Mouse (Mus musculus) ovary, postnatal 14 days (tissue): ENCODE measurements at regions not wholly inside any gene's neighbourhood (a gene's known extent, or its start where the extent isn't known, plus 50 kb on each side); places are given as distances from the start of the nearest gene placed in this dataset.

Experiments used
- DNase-seq: peaks from one replicate; pipeline ENCODE4 v3.0.0; 2022; ENCODE audit warnings: low spot score

GRCm38 (mm10) chr10:24444572-24444971 is 150.7 kb upstream of the Ccn2 start:
- no peak for DNase-seq

- DNase-seq = no peak
Measured at GRCm38 (mm10) chr10:24445036-24445435, 150.2 kb upstream of the Ccn2 start.

GRCm38 (mm10) chr10:24446168-24446567 is 149.1 kb upstream of the Ccn2 start:
- DNase-seq = no peak

- DNase-seq = no peak
Measured at GRCm38 (mm10) chr10:24447135-24447534, 148.1 kb upstream of the Ccn2 start.

GRCm38 (mm10) chr10:24448001-24448561 is 147.2 kb upstream of the Ccn2 start:
- no peak for DNase-seq

GRCm38 (mm10) chr10:24453507-24453906 is 141.7 kb upstream of the Ccn2 start:
- no peak for DNase-seq

- no peak for DNase-seq
Measured at GRCm38 (mm10) chr10:24458667-24459066, 136.6 kb upstream of the Ccn2 start.

GRCm38 (mm10) chr10:24463873-24464272 is 131.4 kb upstream of the Ccn2 start:
- no peak for DNase-seq

GRCm38 (mm10) chr10:24464377-24464776 is 130.9 kb upstream of the Ccn2 start:
- no peak for DNase-seq

GRCm38 (mm10) chr10:24469741-24470140 is 125.5 kb upstream of the Ccn2 start:
- no peak for DNase-seq

- no peak for DNase-seq
Measured at GRCm38 (mm10) chr10:24471521-24471920, 123.7 kb upstream of the Ccn2 start.

GRCm38 (mm10) chr10:24476288-24476687 is 119.0 kb upstream of the Ccn2 start:
- no peak for DNase-seq

GRCm38 (mm10) chr10:24478535-24478934 is 116.7 kb upstream of the Ccn2 start:
- DNase-seq = no peak

- no peak for DNase-seq
Measured at GRCm38 (mm10) chr10:24479148-24479547, 116.1 kb upstream of the Ccn2 start.

GRCm38 (mm10) chr10:24481926-24482612 is 113.2 kb upstream of the Ccn2 start:
- DNase-seq = no peak

GRCm38 (mm10) chr10:24483053-24483452 is 112.2 kb upstream of the Ccn2 start:
- no peak for DNase-seq

GRCm38 (mm10) chr10:24484101-24484660 is 111.1 kb upstream of the Ccn2 start:
- no peak for DNase-seq

GRCm38 (mm10) chr10:24485461-24485860 is 109.8 kb upstream of the Ccn2 start:
- DNase-seq = no peak

GRCm38 (mm10) chr10:24486224-24486623 is 109.0 kb upstream of the Ccn2 start:
- no peak for DNase-seq

GRCm38 (mm10) chr10:24487915-24488314 is 107.3 kb upstream of the Ccn2 start:
- no peak for DNase-seq

GRCm38 (mm10) chr10:24490432-24490831 is 104.8 kb upstream of the Ccn2 start:
- no peak for DNase-seq

GRCm38 (mm10) chr10:24491848-24492247 is 103.4 kb upstream of the Ccn2 start:
- no peak for DNase-seq

GRCm38 (mm10) chr10:24493392-24493791 is 101.8 kb upstream of the Ccn2 start:
- DNase-seq = peak; percentile 47

- peak; percentile 31 for DNase-seq
Measured at GRCm38 (mm10) chr10:24493936-24494335, 101.3 kb upstream of the Ccn2 start.
